Mouse (Mus musculus): ENCODE data around the gene Med24. TPM values are rescaled to one million over a fixed set of nuclear protein-coding genes. Genes with fewer than 3 reads are reported as not detected.

Gene Med24
- polyA plus RNA-seq (2012): 13.2 and 14.4 TPM in 2 replicates

- no peak for TF ChIP-seq GATA1 (IDR thresholded peaks at IDR 0.05; ENCODE audit: low read length)
- TF ChIP-seq TAL1 (IDR thresholded peaks at IDR 0.05; ENCODE audit: low read length): no peak
- H3K4me3 ChIP-seq (replicated peaks): peak within 1 kb of the TSS; percentile 81
- H3K9me3 ChIP-seq (ENCODE audit: control insufficient read depth, low read length): peaks cover 2% of the 10 kb centered on the region
- peaks cover 19% of the 10 kb centered on the region for H3K4me1 ChIP-seq (ENCODE audit: control insufficient read depth)
- no peaks in the 10 kb centered on the region for H3K27me3 ChIP-seq (ENCODE audit: control insufficient read depth)
- peaks cover 39% of the 10 kb centered on the region for H3K36me3 ChIP-seq (ENCODE audit: control insufficient read depth)
Observed at GRCm38 (mm10) chr11:98729119-98729588, at the start of gene Med24. Gene Med24 (minus strand): TSS chr11:98729435.

- no peaks in the 10 kb centered on the region for H3K36me3 ChIP-seq (ENCODE audit: control insufficient read depth)
- peaks cover 4% of the 10 kb centered on the region for H3K27me3 ChIP-seq (ENCODE audit: control insufficient read depth)
- H3K9me3 ChIP-seq (ENCODE audit: control insufficient read depth, low read length): no peaks in the 10 kb centered on the region
- peaks cover 59% of the 10 kb centered on the region for H3K4me1 ChIP-seq (ENCODE audit: control insufficient read depth)
- no peak overlapping the region for H3K4me3 ChIP-seq (replicated peaks)
- TF ChIP-seq GATA1 (IDR thresholded peaks at IDR 0.05; ENCODE audit: low read length) (no peak), TAL1 (IDR thresholded peaks at IDR 0.05; ENCODE audit: low read length) (no peak)
Observed at GRCm38 (mm10) chr11:98777888-98778287, 48.7 kb upstream of the Med24 start.

GRCm38 (mm10) chr11:98776843-98777590 is 47.8 kb upstream of the Med24 start:
- Histone ChIP-seq H3K4me1 (ENCODE audit: control insufficient read depth) (peaks cover 60% of the 10 kb centered on the region), H3K36me3 (ENCODE audit: control insufficient read depth) (no peaks in the 10 kb centered on the region), H3K27me3 (ENCODE audit: control insufficient read depth) (no peaks in the 10 kb centered on the region), H3K9me3 (ENCODE audit: control insufficient read depth, low read length) (no peaks in the 10 kb centered on the region), H3K4me3 (replicated peaks) (no peak overlapping the region)
- TF ChIP-seq GATA1 (IDR thresholded peaks at IDR 0.05; ENCODE audit: low read length): no peak
- TF ChIP-seq TAL1 (IDR thresholded peaks at IDR 0.05; ENCODE audit: low read length): no peak

GRCm38 (mm10) chr11:98776052-98776764 is 47.0 kb upstream of the Med24 start:
- TF ChIP-seq GATA1 (IDR thresholded peaks at IDR 0.05; ENCODE audit: low read length): no peak
- TF ChIP-seq TAL1 (IDR thresholded peaks at IDR 0.05; ENCODE audit: low read length): no peak
- Histone ChIP-seq H3K27me3 (ENCODE audit: control insufficient read depth) (no peaks in the 10 kb centered on the region), H3K9me3 (ENCODE audit: control insufficient read depth, low read length) (no peaks in the 10 kb centered on the region), H3K4me1 (ENCODE audit: control insufficient read depth) (peaks cover 62% of the 10 kb centered on the region), H3K36me3 (ENCODE audit: control insufficient read depth) (peaks cover 2% of the 10 kb centered on the region), H3K4me3 (replicated peaks) (no peak overlapping the region)

- Histone ChIP-seq H3K4me1 (ENCODE audit: control insufficient read depth) (peaks cover 67% of the 10 kb centered on the region), H3K4me3 (replicated peaks) (peak overlapping the region; percentile 55), H3K9me3 (ENCODE audit: control insufficient read depth, low read length) (no peaks in the 10 kb centered on the region), H3K36me3 (ENCODE audit: control insufficient read depth) (peaks cover 6% of the 10 kb centered on the region), H3K27me3 (ENCODE audit: control insufficient read depth) (no peaks in the 10 kb centered on the region)
- no peak for TF ChIP-seq TAL1 (IDR thresholded peaks at IDR 0.05; ENCODE audit: low read length)
- TF ChIP-seq GATA1 (IDR thresholded peaks at IDR 0.05; ENCODE audit: low read length): no peak
Observed at GRCm38 (mm10) chr11:98775348-98776051, 46.3 kb upstream of the Med24 start.

GRCm38 (mm10) chr11:98774582-98775347 is 45.5 kb upstream of the Med24 start, which contains the start of gene Nr1d1:
Gene Nr1d1 (minus strand): TSS chr11:98775333.
- H3K36me3 ChIP-seq (ENCODE audit: control insufficient read depth): peaks cover 13% of the 10 kb centered on the region
- H3K9me3 ChIP-seq (ENCODE audit: control insufficient read depth, low read length): no peaks in the 10 kb centered on the region
- peak within 1 kb of the TSS; percentile 55 for H3K4me3 ChIP-seq (replicated peaks)
- TF ChIP-seq GATA1 (IDR thresholded peaks at IDR 0.05; ENCODE audit: low read length): no peak
- no peak for TF ChIP-seq TAL1 (IDR thresholded peaks at IDR 0.05; ENCODE audit: low read length)
- H3K27me3 ChIP-seq (ENCODE audit: control insufficient read depth): no peaks in the 10 kb centered on the region
- peaks cover 74% of the 10 kb centered on the region for H3K4me1 ChIP-seq (ENCODE audit: control insufficient read depth)

- Histone ChIP-seq H3K9me3 (ENCODE audit: control insufficient read depth, low read length) (no peaks in the 10 kb centered on the region), H3K4me1 (ENCODE audit: control insufficient read depth) (peaks cover 84% of the 10 kb centered on the region)
- TF ChIP-seq TAL1 (IDR thresholded peaks at IDR 0.05; ENCODE audit: low read length): no peak
- TF ChIP-seq GATA1 (IDR thresholded peaks at IDR 0.05; ENCODE audit: low read length): no peak
Observed at GRCm38 (mm10) chr11:98773635-98774295, 44.5 kb upstream of the Med24 start.

GRCm38 (mm10) chr11:98772667-98773171 is 43.5 kb upstream of the Med24 start:
- Histone ChIP-seq H3K9me3 (ENCODE audit: control insufficient read depth, low read length) (no peaks in the 10 kb centered on the region), H3K27me3 (ENCODE audit: control insufficient read depth) (no peaks in the 10 kb centered on the region), H3K36me3 (ENCODE audit: control insufficient read depth) (peaks cover 26% of the 10 kb centered on the region), H3K4me1 (ENCODE audit: control insufficient read depth) (peaks cover 95% of the 10 kb centered on the region), H3K4me3 (replicated peaks) (no peak overlapping the region)
- no peak for TF ChIP-seq TAL1 (IDR thresholded peaks at IDR 0.05; ENCODE audit: low read length)
- TF ChIP-seq GATA1 (IDR thresholded peaks at IDR 0.05; ENCODE audit: low read length): no peak

More at GRCm38 (mm10) chr11:98773635-98774295, 44.5 kb upstream of the Med24 start:
- Histone ChIP-seq H3K27me3 (ENCODE audit: control insufficient read depth) (no peaks in the 10 kb centered on the region), H3K4me3 (replicated peaks) (peak overlapping the region; percentile 55), H3K36me3 (ENCODE audit: control insufficient read depth) (peaks cover 22% of the 10 kb centered on the region)

Data from erythroblast, embryonic 14.5 days (primary cell).